Mouse (Mus musculus) stomach, embryonic 16.5 days (tissue): Measurements from ENCODE around the gene Ptpn1. TPM values are rescaled to one million over a fixed set of nuclear protein-coding genes. Genes with fewer than 3 reads are reported as not detected.

ENCODE experiments used
- ATAC-seq: fragments of 200-750 bp; cut with Nextera tagmentation; 2 replicates; pipeline ENCODE4 v1.8.0; 2017; ENCODE audit warnings: moderate number of reproducible peaks, moderate TSS enrichment; ENCODE audit not compliant: insufficient read depth, low FRiP score
- H3K27ac ChIP-seq: fragments of 300-500 bp; sonication (generic); 2 replicates; pipeline ENCODE4 v1.5.1; 2014; ENCODE audit warnings: low read length
- H3K27me3 ChIP-seq: fragments of 300-500 bp; sonication (generic); 2 replicates; pipeline ENCODE4 v1.6.1; 2014; ENCODE audit warnings: low read length, control low read depth, mixed read lengths; ENCODE audit not compliant: control insufficient read depth, insufficient read depth
- H3K36me3 ChIP-seq: fragments of 300-500 bp; sonication (generic); 2 replicates; pipeline ENCODE4 v1.6.1; 2014; ENCODE audit warnings: low read length; ENCODE audit not compliant: control insufficient read depth, insufficient read depth
- H3K4me1 ChIP-seq: fragments of 300-500 bp; sonication (generic); 2 replicates; pipeline ENCODE4 v1.6.1; 2014; ENCODE audit warnings: low read length, control low read depth, mixed read lengths; ENCODE audit not compliant: control insufficient read depth, insufficient read depth
- H3K4me2 ChIP-seq: fragments of 300-500 bp; sonication (generic); 2 replicates; pipeline ENCODE4 v1.6.1; 2014; ENCODE audit warnings: low read depth, low read length, mixed read lengths
- H3K4me3 ChIP-seq: fragments of 300-500 bp; sonication (generic); replicated peaks from 2 replicates; pipeline ENCODE4 v1.5.1; 2014; ENCODE audit warnings: mild to moderate bottlenecking, low read length
- H3K9ac ChIP-seq: fragments of 300-500 bp; sonication (generic); 2 replicates; pipeline ENCODE4 v1.6.1; 2014; ENCODE audit warnings: low read length
- H3K9me3 ChIP-seq: fragments of 300-500 bp; sonication (generic); replicated peaks from 2 replicates; pipeline ENCODE4 v1.6.1; 2016; ENCODE audit warnings: low read length, control low read depth; ENCODE audit not compliant: control insufficient read depth
- WGBS: fragments of 180-500 bp; shearing (Covaris S2); extraction: QIAGEN DNeasy Blood & Tissue Kit; methylation state at CpG from one replicate; pipeline ENCODE4 v1.1.7; 2014; 5-methylcytosine and 5-hydroxymethylcytosine counted together
- polyA plus RNA-seq: library from polyadenylated mRNA; unstranded; fragments of >200 nt; fragmentation: Nextera tagmentation; extraction: Ambion mirVana; gene quantifications from 2 replicates; pipeline ENCODE4 v1.2.1, GENCODE M21; 2015

The Ptpn1 gene
- polyA plus RNA-seq, 1 experiment from 2014 or later: 51.3 TPM

DNA sequence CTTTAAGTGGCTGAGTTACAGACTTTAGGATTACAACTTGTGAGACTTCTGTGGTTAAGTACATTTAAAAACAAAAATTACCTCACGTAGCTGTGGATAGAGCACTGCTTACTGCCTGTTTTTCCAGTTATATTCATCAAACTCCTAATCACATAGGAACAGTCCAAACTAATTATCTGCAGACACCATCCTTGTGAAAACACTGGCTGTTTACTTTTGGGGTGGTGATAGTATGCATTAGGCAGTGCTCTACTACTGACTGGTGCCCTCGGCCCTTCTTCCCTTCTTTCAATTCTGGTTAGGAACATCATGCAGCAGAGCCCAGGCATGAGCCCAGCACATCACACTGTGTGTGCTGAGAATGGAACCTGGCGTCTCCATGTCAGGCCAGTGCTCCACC is 15.4 kb downstream of the Ptpn1 start:
- Histone ChIP-seq H3K4me1 (peaks cover 62% of the 10 kb centered on the region), H3K27ac (peak overlapping the region; percentile 79), H3K9me3 (no peaks in the 10 kb centered on the region), H3K4me3 (no peak overlapping the region), H3K36me3 (no peaks in the 10 kb centered on the region), H3K9ac (no peak overlapping the region), H3K4me2 (no peak overlapping the region), H3K27me3 (no peaks in the 10 kb centered on the region)
- WGBS: 53% methylated on average over 3 of the region's 3 CpGs
- peak; percentile 66; the same call in 1 of the 2 replicates for ATAC-seq

DNA sequence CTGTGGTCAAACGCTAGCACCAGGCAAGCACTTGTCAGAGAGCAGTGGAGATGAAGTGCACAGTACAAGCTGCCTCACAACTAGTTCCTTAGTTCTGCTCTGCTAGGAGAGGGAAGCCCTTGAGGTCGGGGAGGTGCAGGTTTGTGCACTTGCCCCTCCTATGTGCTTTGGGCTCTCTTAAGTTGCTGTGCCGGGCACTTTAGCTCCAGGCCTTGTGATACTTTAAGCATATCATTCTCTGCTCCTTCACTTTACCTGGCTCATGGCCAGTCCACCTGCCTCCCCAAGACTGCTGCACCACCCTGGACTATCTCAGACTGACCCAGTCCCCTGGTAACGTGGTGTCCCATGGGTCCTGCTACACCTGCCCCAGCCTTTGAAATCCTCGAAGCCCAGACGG is 16.2 kb downstream of the Ptpn1 start:
- Histone ChIP-seq H3K36me3 (no peaks in the 10 kb centered on the region), H3K4me3 (no peak overlapping the region), H3K27ac (peak overlapping the region; percentile 73), H3K4me1 (peaks cover 54% of the 10 kb centered on the region), H3K9ac (no peak overlapping the region), H3K9me3 (no peaks in the 10 kb centered on the region), H3K4me2 (no peak overlapping the region), H3K27me3 (no peaks in the 10 kb centered on the region)
- 71% methylated on average over 6 of the region's 6 CpGs for WGBS
- peak; percentile 16; the same call in 1 of the 2 replicates for ATAC-seq

DNA sequence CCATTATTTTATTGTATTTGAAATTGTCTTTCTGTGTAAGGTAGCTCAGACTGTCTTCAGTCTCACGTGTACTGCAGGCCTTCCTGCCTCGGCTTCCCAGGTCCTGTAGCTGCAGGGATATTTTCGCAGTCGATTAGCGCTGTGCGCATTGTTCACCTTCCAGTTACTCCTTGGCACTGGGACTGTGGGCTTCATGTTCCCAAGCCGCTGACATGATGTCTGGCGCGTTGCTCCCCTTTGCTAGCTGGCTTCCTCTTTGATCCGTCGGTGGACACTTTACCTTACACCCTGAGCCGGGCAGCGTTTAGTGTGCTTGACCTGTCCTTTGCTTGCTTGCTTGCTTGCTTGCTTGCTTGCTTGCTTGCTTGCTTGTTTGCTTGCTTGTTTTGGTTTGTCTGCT is 16.7 kb downstream of the Ptpn1 start:
- 82% methylated on average over 13 of the region's 13 CpGs for WGBS
- Histone ChIP-seq H3K36me3 (no peaks in the 10 kb centered on the region), H3K4me2 (no peak overlapping the region), H3K4me3 (no peak overlapping the region), H3K27ac (peak overlapping the region; percentile 73; the same call in 1 of the 2 replicates), H3K9ac (0 out of 2 replicates have a peak overlapping the region, but pooled peaks have one; percentile 10), H3K9me3 (no peaks in the 10 kb centered on the region), H3K27me3 (no peaks in the 10 kb centered on the region), H3K4me1 (peaks cover 49% of the 10 kb centered on the region)
- ATAC-seq: no peak

DNA sequence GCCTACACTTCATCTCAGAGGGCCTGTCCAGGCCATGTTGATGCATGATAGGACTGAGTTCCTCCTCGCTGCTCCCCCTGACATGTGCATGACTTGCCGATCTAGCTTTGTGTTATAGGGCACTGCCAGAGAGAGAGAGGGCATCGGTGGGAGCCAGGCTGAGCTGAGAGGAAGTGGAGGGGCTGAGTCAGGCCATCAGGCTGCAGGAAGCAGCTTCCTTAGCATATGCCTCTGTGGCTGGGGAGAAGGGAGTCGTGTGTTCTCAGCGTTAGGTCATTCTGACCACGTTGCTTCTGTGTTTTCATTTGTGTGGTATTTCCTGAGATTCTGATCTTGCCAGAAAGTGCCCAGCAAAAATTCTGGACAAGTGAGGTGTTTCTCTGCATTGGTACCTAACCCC is 17.4 kb downstream of the Ptpn1 start:
- H3K27ac ChIP-seq: peak overlapping the region; percentile 73; the same call in 1 of the 2 replicates
- H3K4me3 ChIP-seq: no peak overlapping the region
- H3K4me1 ChIP-seq: peaks cover 47% of the 10 kb centered on the region
- no peaks in the 10 kb centered on the region for H3K27me3 ChIP-seq
- H3K9ac ChIP-seq: 0 out of 2 replicates have a peak overlapping the region, but pooled peaks have one; percentile 14
- no peak overlapping the region for H3K4me2 ChIP-seq
- 54% methylated on average over 6 of the region's 6 CpGs for WGBS
- no peaks in the 10 kb centered on the region for H3K36me3 ChIP-seq
- no peak for ATAC-seq
- no peaks in the 10 kb centered on the region for H3K9me3 ChIP-seq

DNA sequence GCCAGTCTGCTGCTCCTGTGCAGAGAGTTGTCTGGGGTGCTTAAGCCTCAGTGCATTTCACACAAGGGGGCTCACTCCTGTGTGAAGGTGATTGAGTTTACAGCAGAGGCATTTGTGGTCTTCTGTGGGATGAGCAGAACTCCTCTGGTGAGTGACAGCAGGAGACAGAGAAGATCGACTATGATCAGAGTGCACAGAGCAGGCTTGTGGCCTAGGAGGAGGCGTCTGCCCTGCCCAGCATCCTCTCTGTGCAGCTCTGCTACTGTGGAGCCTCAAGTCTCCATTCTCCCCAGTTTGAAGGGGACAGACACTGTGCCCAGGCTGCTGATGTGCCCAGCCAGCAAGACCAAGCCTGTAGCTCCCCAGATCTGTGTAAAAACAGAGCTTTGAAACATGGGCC is 18.0 kb downstream of the Ptpn1 start:
- Histone ChIP-seq H3K4me3 (no peak overlapping the region), H3K36me3 (no peaks in the 10 kb centered on the region), H3K4me1 (peaks cover 47% of the 10 kb centered on the region), H3K27ac (peak overlapping the region; percentile 69; the same call in 1 of the 2 replicates), H3K9ac (0 out of 2 replicates have a peak overlapping the region, but pooled peaks have one; percentile 14), H3K9me3 (no peaks in the 10 kb centered on the region), H3K4me2 (no peak overlapping the region), H3K27me3 (no peaks in the 10 kb centered on the region)
- WGBS: 64% methylated on average over 2 of the region's 2 CpGs
- no peak for ATAC-seq

DNA sequence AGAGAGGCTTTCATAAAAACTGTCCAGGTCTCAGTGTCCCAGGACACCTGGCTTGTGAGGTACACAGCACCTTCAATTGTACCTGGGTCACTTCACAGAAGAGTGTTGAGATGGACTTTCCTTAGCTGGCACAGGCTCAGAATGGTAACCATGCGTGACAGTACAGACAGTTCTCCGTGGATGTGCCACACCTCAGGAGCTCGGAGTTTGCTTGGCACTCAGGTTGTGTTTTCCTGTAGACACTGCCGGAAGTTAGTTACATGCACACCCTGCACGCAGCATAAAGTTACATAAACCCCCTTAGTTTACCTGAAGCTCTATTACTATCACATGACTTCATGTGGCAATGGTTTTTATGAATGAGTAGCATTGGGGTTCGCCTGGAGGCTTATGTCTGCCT is 18.8 kb downstream of the Ptpn1 start:
- Histone ChIP-seq H3K36me3 (no peaks in the 10 kb centered on the region), H3K9me3 (no peaks in the 10 kb centered on the region), H3K9ac (no peak overlapping the region), H3K27ac (peak overlapping the region; percentile 54), H3K4me1 (peaks cover 44% of the 10 kb centered on the region), H3K4me3 (no peak overlapping the region), H3K27me3 (no peaks in the 10 kb centered on the region), H3K4me2 (no peak overlapping the region)
- no peak for ATAC-seq
- WGBS: 73% methylated on average over 6 of the region's 6 CpGs

DNA sequence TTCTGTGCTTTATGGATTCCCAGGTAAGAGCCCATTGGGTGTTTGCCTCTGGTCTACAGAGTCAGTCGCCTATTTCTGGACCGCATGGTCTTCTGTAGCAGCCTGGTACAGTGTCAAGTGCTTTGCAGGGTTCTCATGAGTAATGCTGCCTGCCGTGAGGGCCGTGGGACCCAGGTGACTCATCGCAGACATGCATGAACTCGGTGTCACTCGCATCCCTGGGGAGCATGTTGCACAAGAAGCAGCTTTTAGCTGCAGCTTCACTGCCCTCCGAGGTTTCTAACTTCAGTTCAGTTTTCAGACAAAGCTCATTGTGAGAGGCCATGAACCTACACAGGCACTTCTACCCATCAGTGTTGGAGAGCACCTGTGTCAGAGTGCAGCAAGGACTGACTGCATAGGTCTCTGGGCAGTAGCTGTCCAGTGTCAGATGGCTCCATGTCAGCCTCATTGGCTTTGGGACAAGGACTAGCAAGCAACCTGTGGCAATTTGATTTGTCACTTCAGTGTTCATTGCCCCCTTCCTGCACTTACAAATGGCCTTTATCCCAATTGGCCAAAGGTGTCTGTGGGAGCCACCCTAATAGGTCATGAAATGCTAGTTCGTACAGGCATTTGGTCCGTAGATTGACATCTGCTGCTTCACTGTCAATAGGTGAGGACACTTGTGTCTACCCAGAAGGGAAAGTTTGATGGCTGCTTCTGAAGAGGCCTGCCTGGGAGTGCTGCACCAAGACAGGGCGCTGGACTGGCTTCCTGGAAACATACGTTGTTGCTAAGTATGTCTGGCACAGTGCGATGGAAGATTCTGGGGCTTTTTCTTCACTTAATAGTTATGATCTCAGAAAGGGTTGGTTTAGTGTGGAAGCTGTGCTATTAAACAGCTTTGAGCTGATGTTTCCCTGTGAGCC is 19.7 kb downstream of the Ptpn1 start:
- H3K4me2 ChIP-seq: no peak overlapping the region
- H3K9ac ChIP-seq: no peak overlapping the region
- peaks cover 42% of the 10 kb centered on the region for H3K4me1 ChIP-seq
- no peaks in the 10 kb centered on the region for H3K27me3 ChIP-seq
- no peaks in the 10 kb centered on the region for H3K9me3 ChIP-seq
- no peak for ATAC-seq
- H3K4me3 ChIP-seq: no peak overlapping the region
- WGBS: 84% methylated on average over 13 of the region's 13 CpGs
- no peaks in the 10 kb centered on the region for H3K36me3 ChIP-seq
- H3K27ac ChIP-seq: peak overlapping the region; percentile 54

DNA sequence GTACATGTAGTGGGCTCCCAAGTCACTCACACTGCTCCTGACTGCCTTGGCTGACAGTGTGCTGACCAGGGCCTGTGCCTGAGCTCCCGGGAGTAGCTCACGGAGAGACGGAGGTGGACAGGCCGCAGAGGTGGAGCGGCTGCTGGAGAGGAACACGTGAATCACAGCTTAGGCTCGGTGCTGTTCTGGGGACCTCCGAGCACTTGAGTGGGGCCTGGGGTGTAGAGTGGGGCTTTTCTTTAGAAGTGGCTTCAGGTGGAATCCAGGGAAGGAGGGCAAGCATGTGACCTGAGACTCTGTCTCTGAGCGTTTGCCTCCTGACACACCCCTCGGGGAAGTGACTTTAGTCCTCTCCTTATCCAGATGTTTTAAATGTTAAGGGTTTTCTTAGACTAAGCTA is 22.0 kb downstream of the Ptpn1 start:
- H3K4me2 ChIP-seq: no peak overlapping the region
- ATAC-seq: no peak

DNA sequence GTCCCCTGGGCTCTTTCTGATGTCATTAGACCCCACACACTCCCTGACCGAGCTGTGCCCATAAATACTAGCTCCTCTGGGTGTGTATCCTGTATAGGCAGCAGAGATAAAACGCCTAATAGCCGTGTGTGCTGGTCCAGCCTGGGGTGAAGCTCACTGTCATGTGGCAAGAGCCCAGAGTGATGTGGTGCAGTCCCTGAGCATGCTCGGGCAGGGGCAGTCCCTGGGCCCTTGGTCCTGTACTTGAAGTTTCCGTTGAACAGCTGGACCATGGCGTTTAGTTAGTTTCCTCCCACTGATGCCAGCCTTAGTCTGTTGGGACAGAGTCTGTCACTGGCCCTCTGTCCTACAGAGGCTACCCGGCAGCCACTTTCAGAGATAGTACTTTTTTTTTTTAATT is 23.1 kb downstream of the Ptpn1 start:
- Histone ChIP-seq H3K36me3 (no peaks in the 10 kb centered on the region), H3K27me3 (no peaks in the 10 kb centered on the region), H3K4me2 (no peak overlapping the region), H3K27ac (no peak overlapping the region), H3K9me3 (no peaks in the 10 kb centered on the region), H3K9ac (no peak overlapping the region), H3K4me1 (peaks cover 33% of the 10 kb centered on the region), H3K4me3 (no peak overlapping the region)
- no peak for ATAC-seq
- WGBS: 84% methylated on average over 7 of the region's 7 CpGs

More for the DNA sequence above, 22.0 kb downstream of the Ptpn1 start:
- Histone ChIP-seq H3K9me3 (no peaks in the 10 kb centered on the region), H3K27me3 (no peaks in the 10 kb centered on the region), H3K36me3 (no peaks in the 10 kb centered on the region), H3K9ac (no peak overlapping the region), H3K27ac (no peak overlapping the region), H3K4me3 (no peak overlapping the region), H3K4me1 (peaks cover 34% of the 10 kb centered on the region)
- 74% methylated on average over 10 of the region's 10 CpGs for WGBS
